Mouse (Mus musculus) midbrain, embryonic 13.5 days (tissue): ENCODE data around the gene Cpa2. TPM values are rescaled to one million over a fixed set of nuclear protein-coding genes. Genes with fewer than 3 reads are reported as not detected.

Experiments used
- ATAC-seq: fragments of 200-750 bp; cut with Nextera tagmentation; 2 replicates; pipeline ENCODE4 v1.8.0; 2017; ENCODE audit warnings: mild to moderate bottlenecking, moderate TSS enrichment, moderate library complexity
- H3K27ac ChIP-seq: fragments of 300-500 bp; sonication (generic); 2 replicates; pipeline ENCODE4 v1.5.1; 2015; ENCODE audit warnings: inconsistent platforms, mild to moderate bottlenecking, moderate library complexity
- H3K27me3 ChIP-seq: fragments of 300-500 bp; sonication (generic); 2 replicates; pipeline ENCODE4 v1.6.1; 2015; ENCODE audit warnings: mild to moderate bottlenecking, inconsistent platforms
- H3K36me3 ChIP-seq: fragments of 300-500 bp; sonication (generic); 2 replicates; pipeline ENCODE4 v1.6.1; 2015; ENCODE audit warnings: mild to moderate bottlenecking, inconsistent platforms
- H3K4me1 ChIP-seq: fragments of 300-500 bp; sonication (generic); replicated peaks from 2 replicates; pipeline ENCODE4 v1.6.1; 2015; ENCODE audit warnings: inconsistent platforms
- H3K4me2 ChIP-seq: fragments of 300-500 bp; sonication (generic); replicated peaks from 2 replicates; pipeline ENCODE4 v1.6.1; 2015; ENCODE audit warnings: moderate library complexity, mild to moderate bottlenecking, inconsistent platforms
- H3K4me3 ChIP-seq: fragments of 300-500 bp; sonication (generic); replicated peaks from 2 replicates; pipeline ENCODE4 v1.5.1; 2015; ENCODE audit warnings: mild to moderate bottlenecking, inconsistent platforms
- H3K9ac ChIP-seq: fragments of 300-500 bp; sonication (generic); replicated peaks from 2 replicates; pipeline ENCODE4 v1.6.1; 2015; ENCODE audit warnings: mild to moderate bottlenecking, inconsistent platforms
- H3K9me3 ChIP-seq: fragments of 300-500 bp; sonication (generic); 2 replicates; pipeline ENCODE4 v1.6.1; 2016; ENCODE audit warnings: mild to moderate bottlenecking, inconsistent platforms
- WGBS: fragments of 180-500 bp; shearing (Covaris S2); methylation state at CpG from one replicate; pipeline ENCODE4 v1.1.7; 2015; 5-methylcytosine and 5-hydroxymethylcytosine counted together
- polyA plus RNA-seq: library from polyadenylated mRNA; unstranded; fragments of >200 nt; fragmentation: Nextera tagmentation; extraction: Ambion mirVana; gene quantifications from 2 replicates; pipeline ENCODE4 v1.2.1, GENCODE M21; 2015

Gene Cpa2
- polyA plus RNA-seq, 1 experiment from 2014 or later: 7.1 TPM

- ATAC-seq: peak; percentile 53
- H3K27ac ChIP-seq: peak overlapping the region; percentile 67
These were observed 51.1 kb downstream of the Cpa2 start for GRCm38 (mm10) chr6:30592417-30592974.

GRCm38 (mm10) chr6:30594364-30594763 lies 53.0 kb downstream of the Cpa2 start:
- peaks cover 32% of the 10 kb centered on the region for H3K4me1 ChIP-seq
- no peak overlapping the region for H3K4me3 ChIP-seq
- ATAC-seq: no peak
- H3K9ac ChIP-seq: no peak overlapping the region
- 73% methylated on average over 7 of the region's 7 CpGs for WGBS
- H3K4me2 ChIP-seq: no peak overlapping the region
- H3K27ac ChIP-seq: no peak overlapping the region
- no peaks in the 10 kb centered on the region for H3K36me3 ChIP-seq
- no peaks in the 10 kb centered on the region for H3K27me3 ChIP-seq
- no peaks in the 10 kb centered on the region for H3K9me3 ChIP-seq

More at GRCm38 (mm10) chr6:30592417-30592974, 51.1 kb downstream of the Cpa2 start:
- Histone ChIP-seq H3K4me3 (no peak overlapping the region), H3K36me3 (no peaks in the 10 kb centered on the region), H3K4me1 (peaks cover 33% of the 10 kb centered on the region), H3K9me3 (no peaks in the 10 kb centered on the region), H3K9ac (no peak overlapping the region), H3K4me2 (no peak overlapping the region), H3K27me3 (no peaks in the 10 kb centered on the region)
- WGBS: 53% methylated on average over 10 of the region's 10 CpGs

GRCm38 (mm10) chr6:30596230-30596898 lies 55.0 kb downstream of the Cpa2 start:
- WGBS: 89% methylated on average over 8 of the region's 8 CpGs

GRCm38 (mm10) chr6:30600033-30600432 lies 58.7 kb downstream of the Cpa2 start:
- Histone ChIP-seq H3K9ac (no peak overlapping the region), H3K27ac (no peak overlapping the region), H3K27me3 (no peaks in the 10 kb centered on the region), H3K4me1 (peaks cover 4% of the 10 kb centered on the region; the same call in 1 of the 2 replicates), H3K9me3 (no peaks in the 10 kb centered on the region), H3K36me3 (no peaks in the 10 kb centered on the region), H3K4me2 (no peak overlapping the region), H3K4me3 (no peak overlapping the region)
- 65% methylated on average over 3 of the region's 3 CpGs for WGBS
- no peak for ATAC-seq

More at GRCm38 (mm10) chr6:30596230-30596898, 55.0 kb downstream of the Cpa2 start:
- H3K27me3 ChIP-seq: no peaks in the 10 kb centered on the region
- H3K36me3 ChIP-seq: no peaks in the 10 kb centered on the region
- no peak overlapping the region for H3K9ac ChIP-seq
- no peaks in the 10 kb centered on the region for H3K9me3 ChIP-seq
- H3K4me1 ChIP-seq: peaks cover 23% of the 10 kb centered on the region
- no peak overlapping the region for H3K4me3 ChIP-seq
- no peak overlapping the region for H3K4me2 ChIP-seq
- ATAC-seq: no peak
- H3K27ac ChIP-seq: 0 out of 2 replicates have a peak overlapping the region, but pooled peaks have one; percentile 25

- WGBS: 67% methylated on average over 1 of the region's 1 CpGs
- no peak for ATAC-seq
- Histone ChIP-seq H3K4me1 (peaks cover 3% of the 10 kb centered on the region; the same call in 1 of the 2 replicates), H3K27ac (no peak overlapping the region), H3K4me2 (no peak overlapping the region), H3K4me3 (no peak overlapping the region), H3K36me3 (no peaks in the 10 kb centered on the region), H3K9ac (no peak overlapping the region), H3K27me3 (no peaks in the 10 kb centered on the region), H3K9me3 (no peaks in the 10 kb centered on the region)
These were observed 59.6 kb downstream of the Cpa2 start for GRCm38 (mm10) chr6:30600995-30601394.

- Histone ChIP-seq H3K27me3 (no peaks in the 10 kb centered on the region), H3K9ac (no peak overlapping the region), H3K27ac (no peak overlapping the region), H3K4me3 (no peak overlapping the region), H3K4me2 (no peak overlapping the region), H3K36me3 (no peaks in the 10 kb centered on the region), H3K4me1 (no peaks in the 10 kb centered on the region), H3K9me3 (no peaks in the 10 kb centered on the region)
- WGBS: 80% methylated on average over 7 of the region's 7 CpGs
- no peak for ATAC-seq
These were observed 63.0 kb downstream of the Cpa2 start for GRCm38 (mm10) chr6:30604342-30604867.

- no peak overlapping the region for H3K4me3 ChIP-seq
These were observed 63.7 kb downstream of the Cpa2 start for GRCm38 (mm10) chr6:30605111-30605510.

GRCm38 (mm10) chr6:30605672-30606071 lies 64.3 kb downstream of the Cpa2 start:
- WGBS: 91% methylated on average over 5 of the region's 5 CpGs

More at GRCm38 (mm10) chr6:30605111-30605510, 63.7 kb downstream of the Cpa2 start:
- Histone ChIP-seq H3K9ac (no peak overlapping the region), H3K36me3 (no peaks in the 10 kb centered on the region), H3K27ac (no peak overlapping the region), H3K4me1 (no peaks in the 10 kb centered on the region), H3K9me3 (no peaks in the 10 kb centered on the region), H3K27me3 (no peaks in the 10 kb centered on the region), H3K4me2 (no peak overlapping the region)
- ATAC-seq: no peak
- 95% methylated on average over 4 of the region's 4 CpGs for WGBS

GRCm38 (mm10) chr6:30610710-30611109 lies 69.3 kb downstream of the Cpa2 start, which contains the start of gene Cpa5:
Gene Cpa5 (plus strand): TSS chr6:30611010.
- Histone ChIP-seq H3K27me3 (no peaks in the 10 kb centered on the region), H3K4me3 (no peak within 1 kb of the TSS), H3K4me2 (no peak within 1 kb of the TSS), H3K27ac (0 out of 2 replicates have a peak within 1 kb of the TSS, but pooled peaks have one; percentile 1), H3K36me3 (no peaks in the 10 kb centered on the region), H3K9me3 (no peaks in the 10 kb centered on the region), H3K4me1 (peaks cover 14% of the 10 kb centered on the region), H3K9ac (no peak within 1 kb of the TSS)
- 79% methylated on average over 7 of the region's 7 CpGs for WGBS
- ATAC-seq: no peak

More at GRCm38 (mm10) chr6:30605672-30606071, 64.3 kb downstream of the Cpa2 start:
- H3K9ac ChIP-seq: no peak overlapping the region
- H3K4me2 ChIP-seq: no peak overlapping the region
- no peaks in the 10 kb centered on the region for H3K9me3 ChIP-seq
- ATAC-seq: no peak
- no peak overlapping the region for H3K27ac ChIP-seq
- no peaks in the 10 kb centered on the region for H3K36me3 ChIP-seq
- no peaks in the 10 kb centered on the region for H3K4me1 ChIP-seq
- H3K27me3 ChIP-seq: no peaks in the 10 kb centered on the region
- H3K4me3 ChIP-seq: no peak overlapping the region

GRCm38 (mm10) chr6:30611212-30611611 lies 69.8 kb downstream of the Cpa2 start:
- 9% methylated on average over 5 of the region's 5 CpGs for WGBS

More at GRCm38 (mm10) chr6:30611212-30611611, 69.8 kb downstream of the Cpa2 start:
- no peaks in the 10 kb centered on the region for H3K27me3 ChIP-seq
- no peak overlapping the region for H3K4me3 ChIP-seq
- no peak overlapping the region for H3K27ac ChIP-seq
- H3K4me2 ChIP-seq: no peak overlapping the region
- no peaks in the 10 kb centered on the region for H3K9me3 ChIP-seq
- ATAC-seq: no peak
- peaks cover 19% of the 10 kb centered on the region for H3K4me1 ChIP-seq
- H3K36me3 ChIP-seq: no peaks in the 10 kb centered on the region
- H3K9ac ChIP-seq: no peak overlapping the region
